Mouse (Mus musculus) frontal cortex, adult 2 months (tissue): Measurements from ENCODE around the gene Arhgef33. TPM values are rescaled to one million over a fixed set of nuclear protein-coding genes. Genes with fewer than 3 reads are reported as not detected.

ENCODE experiments used
- DNase-seq, 2 experiments: peaks; one replicate each; pipeline ENCODE4 v3.0.0; 2022; ENCODE audit warnings: low spot score in 1 of 2; ENCODE audit errors: extremely low spot score in 1 of 2
- polyA plus RNA-seq: library from polyadenylated mRNA; depleted of rRNA; stranded (reverse); fragments of >200 nt; gene quantifications from 2 replicates; pipeline ENCODE4 v1.2.3, GENCODE M21; 2012; rRNA removed

Arhgef33 gene
- polyA plus RNA-seq, 1 experiment = 5.3 TPM

GRCm38 (mm10) chr17:80434430-80434829 is 127.2 kb downstream of the Arhgef33 start:
- no peak for DNase-seq

GRCm38 (mm10) chr17:80435680-80436079 is 128.5 kb downstream of the Arhgef33 start:
- no peak for DNase-seq

DNA sequence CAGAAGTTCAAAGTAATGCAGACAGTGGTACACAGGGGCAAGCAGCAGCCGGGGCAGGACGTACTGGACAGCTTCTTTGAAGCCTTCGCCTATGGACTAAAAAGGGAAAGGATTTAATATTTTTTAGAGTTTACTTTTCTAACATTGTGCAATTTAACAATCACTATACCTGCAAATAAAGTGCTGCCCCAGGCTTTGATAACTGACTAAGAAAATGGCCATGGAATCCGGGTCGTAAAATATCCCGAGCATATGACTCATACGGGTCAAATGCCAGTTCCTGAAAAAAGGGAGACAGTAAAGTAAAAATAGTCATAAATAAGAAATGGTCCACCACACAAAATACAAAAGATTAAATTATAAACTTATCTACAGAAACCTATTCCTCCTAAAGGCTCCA is 138.2 kb downstream of the Arhgef33 start:
- DNase-seq = no peak

DNA sequence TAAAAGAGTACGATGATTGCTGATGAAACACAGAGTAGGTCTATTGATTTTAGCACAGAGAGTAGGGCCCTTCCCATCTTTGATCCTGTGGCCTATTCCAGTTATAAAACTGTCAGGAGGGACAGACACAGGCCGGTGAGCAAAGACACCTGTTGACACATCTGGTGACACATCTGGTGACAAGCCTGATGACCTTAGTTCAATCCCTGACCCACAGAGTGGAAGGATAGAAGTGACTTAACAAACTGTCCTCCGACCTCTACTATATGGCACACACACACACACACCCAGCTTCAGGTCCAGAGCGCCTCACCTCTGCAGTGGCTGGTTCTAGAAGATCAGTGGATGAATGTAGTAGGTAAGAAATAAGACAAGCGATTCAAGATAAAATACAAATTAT is 139.3 kb downstream of the Arhgef33 start:
- DNase-seq = no peak

Other genes starting within 250 kb of the Arhgef33 start
- gene Hnrnpll, start 245.1 kb upstream of the Arhgef33 start, polyA plus RNA-seq = 50.8 and 58.0 TPM in 2 replicates
- gene Galm, start 179.9 kb upstream of the Arhgef33 start, polyA plus RNA-seq = 2.4 and 2.6 TPM in 2 replicates
- gene Srsf7, start 100.1 kb upstream of the Arhgef33 start, polyA plus RNA-seq = 154 and 185 TPM in 2 replicates
- 0.14 and 0.27 TPM in 2 replicates for gene Ttc39d, start 99.9 kb upstream of the Arhgef33 start, polyA plus RNA-seq
- 6.7 and 8.4 TPM in 2 replicates for gene Gemin6, start 83.0 kb upstream of the Arhgef33 start, polyA plus RNA-seq
- gene Morn2, start 17.2 kb upstream of the Arhgef33 start, polyA plus RNA-seq = 36.6 and 45.5 TPM in 2 replicates
- gene Dhx57, start 16.9 kb upstream of the Arhgef33 start, polyA plus RNA-seq = 28.8 and 31.5 TPM in 2 replicates
- gene Gm10190, start 66.1 kb downstream of the Arhgef33 start, polyA plus RNA-seq = not detected in 2 replicates
- gene Sos1, start 173.0 kb downstream of the Arhgef33 start, polyA plus RNA-seq = 16.3 and 16.6 TPM in 2 replicates